Mouse (Mus musculus) ES-E14 (cell line): ENCODE results near the gene Susd5.

Experiments
- CHD2 ChIP-seq: IDR thresholded peaks from 2 replicates; pipeline ENCODE4 v1.6.1; 2014; ENCODE audit warnings: mild to moderate bottlenecking, low read depth, low read length, inconsistent platforms
- HCFC1 ChIP-seq: IDR thresholded peaks from 2 replicates; pipeline ENCODE4 v1.6.1; 2012; ENCODE audit warnings: low read length, inconsistent platforms, borderline replicate concordance; ENCODE audit not compliant: insufficient read depth

GRCm38 (mm10) chr9:114094854-114095253 is 37.9 kb downstream of the Susd5 start:
- TF ChIP-seq CHD2 = no peak
- no peak for TF ChIP-seq HCFC1
